Mouse (Mus musculus) midbrain, embryonic 14.5 days (tissue): ENCODE results near the gene Dctn5. TPM values are rescaled to one million over a fixed set of nuclear protein-coding genes. Genes with fewer than 3 reads are reported as not detected.
"Not testable (repeated sequence)": the region's sequence is repeated elsewhere in the genome, so short reads cannot be mapped to it uniquely, and the experiment has no call there.

Source experiments
- ATAC-seq: fragments of 200-750 bp; cut with Nextera tagmentation; 2 replicates; pipeline ENCODE4 v1.8.0; 2017; ENCODE audit warnings: moderate number of reproducible peaks, moderate library complexity; ENCODE audit not compliant: low FRiP score, low TSS enrichment
- DNase-seq: peaks from one replicate; pipeline ENCODE4 v3.0.0-alpha.2; 2015
- H3K27ac ChIP-seq: fragments of 300-500 bp; sonication (generic); replicated peaks from 2 replicates; pipeline ENCODE4 v1.5.1; 2014; ENCODE audit warnings: mild to moderate bottlenecking, low read depth, low read length, moderate library complexity
- H3K27me3 ChIP-seq: fragments of 300-500 bp; sonication (generic); 2 replicates; pipeline ENCODE4 v1.6.1; 2014; ENCODE audit warnings: low read length, control low read depth, mixed read lengths; ENCODE audit not compliant: control insufficient read depth, insufficient read depth
- H3K36me3 ChIP-seq: fragments of 300-500 bp; sonication (generic); 2 replicates; pipeline ENCODE4 v1.6.1; 2014; ENCODE audit warnings: low read length, control low read depth; ENCODE audit not compliant: control insufficient read depth, insufficient read depth
- H3K4me1 ChIP-seq: fragments of 300-500 bp; sonication (generic); 2 replicates; pipeline ENCODE4 v1.6.1; 2014; ENCODE audit warnings: mild to moderate bottlenecking, antibody characterized with exemption, low read length, control low read depth; ENCODE audit not compliant: control insufficient read depth, insufficient read depth
- H3K4me2 ChIP-seq: fragments of 300-500 bp; sonication (generic); 2 replicates; pipeline ENCODE4 v1.6.1; 2014; ENCODE audit warnings: mild to moderate bottlenecking, low read length, moderate library complexity
- H3K4me3 ChIP-seq: fragments of 300-500 bp; sonication (generic); replicated peaks from 2 replicates; pipeline ENCODE4 v1.5.1; 2014; ENCODE audit warnings: low read depth, low read length
- H3K9ac ChIP-seq: fragments of 300-500 bp; sonication (generic); replicated peaks from 2 replicates; pipeline ENCODE4 v1.6.1; 2014; ENCODE audit warnings: mild to moderate bottlenecking, low read length, moderate library complexity
- H3K9me3 ChIP-seq: fragments of 300-500 bp; sonication (generic); 2 replicates; pipeline ENCODE4 v1.6.1; 2016; ENCODE audit warnings: low read length, control low read depth, mixed read lengths; ENCODE audit not compliant: control insufficient read depth
- WGBS: fragments of 180-500 bp; shearing (Covaris S2); extraction: QIAGEN DNeasy Blood & Tissue Kit; methylation state at CpG from one replicate; pipeline ENCODE4 v1.1.7; 2014; 5-methylcytosine and 5-hydroxymethylcytosine counted together
- polyA plus RNA-seq: library from polyadenylated mRNA; unstranded; fragments of >200 nt; fragmentation: Nextera tagmentation; extraction: Ambion mirVana; gene quantifications from 2 replicates; pipeline ENCODE4 v1.2.1, GENCODE M21; 2014

Gene Dctn5
- 152 and 167 TPM in 2 replicates for polyA plus RNA-seq

DNA sequence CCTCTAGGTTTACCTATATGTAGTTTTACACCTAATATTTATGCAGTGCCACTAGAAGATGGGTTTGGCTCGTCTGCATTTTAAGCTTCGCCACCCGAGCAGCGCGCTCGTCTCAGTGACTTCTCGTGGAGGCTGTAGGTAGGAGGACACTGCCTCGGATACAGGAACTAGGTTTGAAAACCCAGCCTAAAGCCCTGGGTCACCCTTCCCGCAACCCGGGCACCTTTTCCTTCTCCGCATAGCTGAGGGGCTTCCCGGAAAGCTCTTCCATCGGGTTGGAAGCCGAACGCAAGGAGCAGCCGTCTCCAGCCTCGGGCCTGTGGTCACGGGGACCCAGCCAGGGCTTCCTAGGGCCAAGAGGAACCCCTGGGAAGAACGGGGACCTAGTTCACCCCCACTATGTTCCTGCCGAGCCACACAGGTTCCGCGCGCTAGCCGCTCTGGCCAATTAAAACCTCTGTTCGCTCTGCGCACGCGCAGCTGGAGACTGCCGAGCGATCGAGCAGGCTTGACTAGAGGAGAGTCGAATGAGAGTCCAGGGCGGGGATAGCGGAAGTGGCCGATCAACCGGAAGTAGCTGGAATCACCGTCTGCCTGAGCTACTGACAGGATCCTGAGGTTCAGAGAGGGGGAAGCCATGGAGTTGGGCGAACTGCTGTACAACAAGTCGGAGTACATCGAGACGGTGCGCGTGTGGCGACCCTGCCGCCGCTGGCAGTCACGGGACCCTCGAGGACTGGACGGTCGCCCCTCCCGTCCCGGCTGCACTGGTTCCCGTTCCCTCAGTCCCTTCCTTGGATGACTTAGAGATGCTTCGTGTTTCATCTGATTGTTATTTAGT is at the start of gene Dctn5, which contains the start of gene Palb2:
Dctn5 (plus strand) TSS at position 545 of the 841 bp plus-strand sequence.
Palb2 (minus strand) TSS at position 489 of the 841 bp plus-strand sequence.
- WGBS, result under 1% methylated on average over 54 of the region's 54 CpGs
- Histone ChIP-seq H3K36me3 (peaks cover 36% of the 10 kb centered on the region), H3K4me3 (peak within 1 kb of the TSS; percentile 95), H3K27ac (peak within 1 kb of the TSS; percentile 67), H3K9me3 (no peaks in the 10 kb centered on the region), H3K4me2 (peak within 1 kb of the TSS; percentile 89), H3K4me1 (peaks cover 10% of the 10 kb centered on the region), H3K27me3 (no peaks in the 10 kb centered on the region), H3K9ac (peak within 1 kb of the TSS; percentile 82)
- DNase-seq (peak; percentile 99), ATAC-seq (peak; percentile 98)

GRCm38 (mm10) chr7:122087195-122087982 is 45.5 kb upstream of the Dctn5 start:
- H3K27me3 ChIP-seq, result no peaks in the 10 kb centered on the region
- WGBS, result 95% methylated on average over 11 of the region's 11 CpGs
- H3K36me3 ChIP-seq, result peaks cover 71% of the 10 kb centered on the region

GRCm38 (mm10) chr7:122094564-122095330 is 38.1 kb upstream of the Dctn5 start:
- ATAC-seq, result no peak
- no peak overlapping the region for H3K27ac ChIP-seq
- no peak for DNase-seq
- H3K36me3 ChIP-seq, result peaks cover 76% of the 10 kb centered on the region
- 100% methylated on average over 2 of the region's 2 CpGs for WGBS
- no peaks in the 10 kb centered on the region for H3K9me3 ChIP-seq
- H3K4me2 ChIP-seq, result no peak overlapping the region
- H3K4me1 ChIP-seq, result no peaks in the 10 kb centered on the region
- H3K9ac ChIP-seq, result no peak overlapping the region
- no peak overlapping the region for H3K4me3 ChIP-seq
- no peaks in the 10 kb centered on the region for H3K27me3 ChIP-seq

More at GRCm38 (mm10) chr7:122087195-122087982, 45.5 kb upstream of the Dctn5 start:
- no peaks in the 10 kb centered on the region for H3K9me3 ChIP-seq
- ATAC-seq (no peak), DNase-seq (no peak)
- no peak overlapping the region for H3K27ac ChIP-seq
- H3K4me1 ChIP-seq, result no peaks in the 10 kb centered on the region
- H3K4me3 ChIP-seq, result no peak overlapping the region
- H3K9ac ChIP-seq, result no peak overlapping the region
- no peak overlapping the region for H3K4me2 ChIP-seq

- ATAC-seq (no peak), DNase-seq (no peak)
- Histone ChIP-seq H3K9ac (no peak overlapping the region), H3K27ac (no peak overlapping the region), H3K4me1 (peaks cover 6% of the 10 kb centered on the region), H3K27me3 (no peaks in the 10 kb centered on the region), H3K9me3 (no peaks in the 10 kb centered on the region), H3K4me3 (no peak overlapping the region), H3K4me2 (no peak overlapping the region), H3K36me3 (peaks cover 47% of the 10 kb centered on the region)
- 97% methylated on average over 3 of the region's 3 CpGs for WGBS
Observed at GRCm38 (mm10) chr7:122098009-122098408, 34.8 kb upstream of the Dctn5 start.

DNA sequence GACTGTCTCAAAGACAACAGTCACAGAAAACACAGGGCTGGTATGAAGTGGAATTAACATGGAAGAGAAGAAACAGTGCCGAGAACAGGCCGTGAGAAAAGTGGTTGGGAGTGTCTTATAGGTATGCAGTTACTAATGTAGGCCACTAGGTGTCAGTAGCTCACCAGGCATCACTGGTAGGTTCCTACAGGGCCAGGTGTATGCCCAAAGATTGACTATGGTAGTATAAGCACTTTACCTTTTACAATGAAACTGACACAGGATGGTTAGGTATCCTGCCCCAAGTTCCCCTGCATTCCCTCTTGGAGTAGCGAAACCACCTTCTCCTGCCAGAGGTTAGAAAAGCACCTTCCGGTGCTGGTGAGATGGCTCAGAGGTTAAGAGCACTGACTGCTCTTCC is 33.6 kb upstream of the Dctn5 start:
- no peak overlapping the region for H3K4me3 ChIP-seq
- DNase-seq (peak; percentile 74), ATAC-seq (no peak)
- peaks cover 39% of the 10 kb centered on the region for H3K36me3 ChIP-seq
- H3K9me3 ChIP-seq, result no peaks in the 10 kb centered on the region
- H3K4me1 ChIP-seq, result peaks cover 6% of the 10 kb centered on the region
- no peak overlapping the region for H3K27ac ChIP-seq
- 70% methylated on average over 4 of the region's 4 CpGs for WGBS
- H3K27me3 ChIP-seq, result no peaks in the 10 kb centered on the region
- H3K4me2 ChIP-seq, result no peak overlapping the region
- H3K9ac ChIP-seq, result no peak overlapping the region

- H3K9ac ChIP-seq, result peak overlapping the region; percentile 74
- peaks cover 20% of the 10 kb centered on the region for H3K36me3 ChIP-seq
- H3K9me3 ChIP-seq, H3K27me3 ChIP-seq, H3K4me1 ChIP-seq, H3K27ac ChIP-seq: not testable (repeated sequence)
- 8% methylated on average over 25 of the region's 28 CpGs for WGBS
- peak; percentile 43 for DNase-seq
- peak; percentile 68 for ATAC-seq
- peak overlapping the region; percentile 66 for H3K4me3 ChIP-seq
- H3K4me2 ChIP-seq, result peak overlapping the region; percentile 68
Observed at GRCm38 (mm10) chr7:122101014-122101746, 31.7 kb upstream of the Dctn5 start.

DNA sequence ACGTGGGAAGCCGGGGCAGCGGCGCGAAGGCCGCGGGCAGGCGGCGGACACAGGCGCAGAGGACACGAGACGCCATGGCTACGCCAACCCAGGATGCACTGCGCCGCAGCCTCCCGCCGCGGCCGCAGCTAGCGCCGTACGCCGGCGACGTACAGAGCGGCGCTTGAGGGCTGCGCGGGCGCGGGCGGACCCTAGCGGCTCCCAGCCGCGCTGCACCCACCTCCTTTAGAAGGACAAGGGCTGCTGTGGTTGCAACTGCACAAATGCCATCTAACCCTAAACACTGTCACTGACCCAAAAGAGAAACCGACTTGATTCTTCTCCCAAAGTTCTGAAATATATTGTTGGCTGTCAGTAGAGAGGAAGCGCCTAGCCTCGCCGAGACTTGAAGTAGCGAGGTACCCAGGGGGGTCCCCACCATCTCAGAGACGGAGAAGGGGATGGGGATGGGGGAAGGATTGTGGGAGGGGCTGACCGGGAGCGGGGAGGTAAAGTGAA is 31.0 kb upstream of the Dctn5 start, which contains the start of gene Ndufab1:
Ndufab1 (minus strand) TSS at position 140 of the 498 bp plus-strand sequence.
- ATAC-seq, result peak; percentile 98

More for the DNA sequence above, 31.0 kb upstream of the Dctn5 start, which contains the start of gene Ndufab1:
- Histone ChIP-seq H3K4me3 (peak within 1 kb of the TSS; percentile 66), H3K9me3 (no peaks in the 10 kb centered on the region), H3K9ac (peak within 1 kb of the TSS; percentile 74), H3K4me2 (peak within 1 kb of the TSS; percentile 68), H3K27ac (peak within 1 kb of the TSS; percentile 39; the same call in 1 of the 2 replicates), H3K36me3 (peaks cover 14% of the 10 kb centered on the region), H3K27me3 (no peaks in the 10 kb centered on the region), H3K4me1 (peaks cover 6% of the 10 kb centered on the region)
- WGBS, result under 1% methylated on average over 38 of the region's 43 CpGs
- peak; percentile 97 for DNase-seq
